11 mouse cellular contexts compared by ENCODE assay signal in genomic region chr8:13531602-13532171, GRCm38 (mm10). TPM values are rescaled to one million over a fixed set of nuclear protein-coding genes. Genes with fewer than 3 reads are reported as not detected.
DNase-seq lines count a peak whose midpoint lies in the region; ATAC-seq and TF ChIP-seq lines count a peak whose summit lies in the region.
"Had no signal": no experiment of that assay in that cellular context is flagged by ENCODE, and none has a peak within 500 bp of the region (broad histone marks: within the 10 kb centered on the region; RNA-seq: fewer than 3 reads in every experiment).

No protein-coding gene starts in this region.

- H3K27me3 ChIP-seq in heart, embryonic 13.5 days (replicated peaks), result peaks cover 17% of the 10 kb centered on the region; the same call in 1 of the 2 replicates
- no peaks in the 10 kb centered on the region for H3K27me3 ChIP-seq in midbrain, embryonic 15.5 days (replicated peaks)
- no peaks in the 10 kb centered on the region for H3K27me3 ChIP-seq in midbrain, embryonic 10.5 days (ENCODE audit: low read depth, poor library complexity, severe bottlenecking)
- H3K27me3 ChIP-seq in heart, postnatal 0 days (ENCODE audit: control insufficient read depth, insufficient read depth, low read length), result no peaks in the 10 kb centered on the region
- H3K27me3 ChIP-seq: Patski had no signal

- no peak overlapping the region for H3K9ac ChIP-seq in heart, embryonic 13.5 days
- H3K9ac ChIP-seq in midbrain, embryonic 15.5 days, result no peak overlapping the region
- no peak overlapping the region for H3K9ac ChIP-seq in heart, postnatal 0 days (replicated peaks; ENCODE audit: low read depth, low read length)

- intact Hi-C loops in heart, postnatal 14 days (cut with DNase I), result loop anchor here (2.0 kb wide), 1 partner anchor 39 kb away; no protein-coding TSS in a partner anchor

- H3K36me3 ChIP-seq in heart, embryonic 13.5 days, result no peaks in the 10 kb centered on the region
- no peaks in the 10 kb centered on the region for H3K36me3 ChIP-seq in midbrain, embryonic 15.5 days (replicated peaks)
- no peaks in the 10 kb centered on the region for H3K36me3 ChIP-seq in midbrain, embryonic 10.5 days
- H3K36me3 ChIP-seq in heart, postnatal 0 days (replicated peaks; ENCODE audit: control insufficient read depth, insufficient read depth, low read length), result no peaks in the 10 kb centered on the region

- no peak for TF ChIP-seq CTCF in heart, postnatal 0 days (IDR thresholded peaks at IDR 0.05; ENCODE audit: low read depth)
- no peak for TF ChIP-seq CTCF in olfactory bulb, adult 2 months (IDR thresholded peaks at IDR 0.05; ENCODE audit: insufficient read depth, low read depth, low read length)

- no peak for TF ChIP-seq POLR2A in olfactory bulb, adult 2 months (IDR thresholded peaks at IDR 0.05; ENCODE audit: insufficient read depth, low read depth, low read length)

- no peak overlapping the region for H3K4me3 ChIP-seq in heart, embryonic 13.5 days
- H3K4me3 ChIP-seq in midbrain, embryonic 15.5 days, result no peak overlapping the region
- no peak overlapping the region for H3K4me3 ChIP-seq in midbrain, embryonic 10.5 days
- no peak overlapping the region for H3K4me3 ChIP-seq in heart, postnatal 0 days (ENCODE audit: low read depth, low read length)
- H3K4me3 ChIP-seq in olfactory bulb, adult 2 months (ENCODE audit: insufficient read depth, low read depth, low read length), result no peak overlapping the region

- TF ChIP-seq EP300 in heart, postnatal 0 days (IDR thresholded peaks at IDR 0.05; ENCODE audit: low read depth), result no peak

- DNase-seq in heart, postnatal 14 days, result no peak
- DNase-seq in midbrain, embryonic 10.5 days (ENCODE audit: low spot score), result no peak
- no peak for DNase-seq in heart, postnatal 0 days (ENCODE audit: low spot score)
- no peak for DNase-seq in spleen, postnatal 10 days (ENCODE audit: low spot score in 2 of 2)
- DNase-seq in adrenal gland, postnatal 36 days, result no peak
- DNase-seq: thymus, postnatal 36 days had no signal

- H3K4me2 ChIP-seq in heart, embryonic 13.5 days, result peak overlapping the region; percentile 10
- H3K4me2 ChIP-seq in midbrain, embryonic 15.5 days, result no peak overlapping the region
- no peak overlapping the region for H3K4me2 ChIP-seq in heart, postnatal 0 days (ENCODE audit: low read depth, low read length)

- 38% methylated on average over 9 of the region's 9 CpGs for WGBS in heart, embryonic 13.5 days
- WGBS in midbrain, embryonic 15.5 days, result 72% methylated on average over 9 of the region's 9 CpGs
- WGBS in midbrain, embryonic 10.5 days, result 86% methylated on average over 9 of the region's 9 CpGs
- 23% methylated on average over 9 of the region's 9 CpGs for WGBS in heart, postnatal 0 days
- 30% methylated on average over 9 of the region's 9 CpGs for WGBS in olfactory bulb, adult 2 months

- peaks cover 39% of the 10 kb centered on the region for H3K4me1 ChIP-seq in heart, embryonic 13.5 days
- peaks cover 10% of the 10 kb centered on the region for H3K4me1 ChIP-seq in midbrain, embryonic 15.5 days
- H3K4me1 ChIP-seq in midbrain, embryonic 10.5 days, result no peaks in the 10 kb centered on the region
- peaks cover 37% of the 10 kb centered on the region for H3K4me1 ChIP-seq in heart, postnatal 0 days (ENCODE audit: control insufficient read depth, insufficient read depth)
- peaks cover 28% of the 10 kb centered on the region for H3K4me1 ChIP-seq in olfactory bulb, adult 2 months (ENCODE audit: control insufficient read depth, insufficient read depth, low read length)

- peak overlapping the region; percentile 65 for H3K27ac ChIP-seq in heart, embryonic 13.5 days (replicated peaks)
- 0 out of 2 replicates have a peak overlapping the region, but pooled peaks have one; percentile 36 for H3K27ac ChIP-seq in midbrain, embryonic 15.5 days
- no peak overlapping the region for H3K27ac ChIP-seq in midbrain, embryonic 10.5 days (replicated peaks)
- 0 out of 2 replicates have a peak overlapping the region, but pooled peaks have one; percentile 21 for H3K27ac ChIP-seq in heart, postnatal 0 days (ENCODE audit: low read depth)
- H3K27ac ChIP-seq in olfactory bulb, adult 2 months (ENCODE audit: insufficient read depth, low read depth, low read length), result peak overlapping the region; percentile 49

- H3K9me3 ChIP-seq in heart, embryonic 13.5 days, result peaks cover 11% of the 10 kb centered on the region; the same call in 1 of the 2 replicates
- no peaks in the 10 kb centered on the region for H3K9me3 ChIP-seq in midbrain, embryonic 15.5 days
- peaks cover 9% of the 10 kb centered on the region for H3K9me3 ChIP-seq in midbrain, embryonic 10.5 days (replicated peaks)
- peaks cover 7% of the 10 kb centered on the region for H3K9me3 ChIP-seq in heart, postnatal 0 days (replicated peaks; ENCODE audit: control insufficient read depth, low read length)

- ATAC-seq in heart, embryonic 13.5 days (ENCODE audit: extremely low read depth, insufficient number of reproducible peaks, low FRiP score, low TSS enrichment), result no peak
- no peak for ATAC-seq in midbrain, embryonic 15.5 days (replicated peaks)
- no peak for ATAC-seq in heart, postnatal 0 days (ENCODE audit: insufficient read depth, low read depth)

RNA-seq across cellular contexts. Expression of gene 1700029H14Rik, which starts 30.6 kb away (rescaled TPM):
- not detected in 2 replicates for polyA plus RNA-seq in heart, embryonic 13.5 days (2015; fragmentation: Nextera tagmentation; extraction: Ambion mirVana)
- not detected for total RNA-seq in heart, postnatal 14 days (2021)
- polyA plus RNA-seq in midbrain, embryonic 15.5 days (2015; fragmentation: Nextera tagmentation; extraction: Ambion mirVana), result not detected in 2 replicates
- not detected in 2 replicates for polyA plus RNA-seq in midbrain, embryonic 10.5 days (2016; fragmentation: Nextera tagmentation; extraction: Ambion mirVana)
- not detected in 2 replicates for total RNA-seq in heart, postnatal 0 days (2014; rRNA removed; ENCODE audit: low replicate concordance)
- polyA plus RNA-seq in heart, postnatal 0 days (2015; fragmentation: Nextera tagmentation; extraction: Ambion mirVana), result not detected in 2 replicates
- not detected in 2 replicates for polyA plus RNA-seq in olfactory bulb, adult 2 months (2012; ENCODE audit: insufficient read depth, insufficient read length, low replicate concordance, missing spikeins)
- not detected for total RNA-seq in adrenal gland, postnatal 36 days (2021)
- polyA plus RNA-seq: liver, embryonic 16.5 days; Patski had no signal

RNA-seq across cellular contexts. Expression of gene Gas6, which starts 37.4 kb away (rescaled TPM):
- 101 and 110 TPM in 2 replicates for polyA plus RNA-seq in heart, embryonic 13.5 days (2015; fragmentation: Nextera tagmentation; extraction: Ambion mirVana)
- 100 to 1,000 TPM; 121 to 122 TPM for total RNA-seq in heart, postnatal 14 days (2021)
- polyA plus RNA-seq in midbrain, embryonic 15.5 days (2015; fragmentation: Nextera tagmentation; extraction: Ambion mirVana), result 36.8 and 42.7 TPM in 2 replicates
- 8.9 and 14.6 TPM in 2 replicates for polyA plus RNA-seq in midbrain, embryonic 10.5 days (2016; fragmentation: Nextera tagmentation; extraction: Ambion mirVana)
- total RNA-seq in heart, postnatal 0 days (2014; rRNA removed; ENCODE audit: low replicate concordance), result 275 and 304 TPM in 2 replicates
- 175 and 179 TPM in 2 replicates for polyA plus RNA-seq in heart, postnatal 0 days (2015; fragmentation: Nextera tagmentation; extraction: Ambion mirVana)
- polyA plus RNA-seq in olfactory bulb, adult 2 months (2012; ENCODE audit: insufficient read depth, insufficient read length, low replicate concordance, missing spikeins), result not detected in 2 replicates
- total RNA-seq in adrenal gland, postnatal 36 days (2021), result 100 to 1,000 TPM in 1 of 2 experiments, 10 to 100 TPM in 1; 83.7 to 248 TPM
